Mouse (Mus musculus) embryo, embryonic 11.5 days (tissue): ENCODE data around the gene Efcab8.

Source experiments
- DNase-seq: peaks from one replicate; pipeline ENCODE4 v3.0.0-alpha.2; 2012; ENCODE audit warnings: low read depth, low spot score

Efcab8 gene

DNA sequence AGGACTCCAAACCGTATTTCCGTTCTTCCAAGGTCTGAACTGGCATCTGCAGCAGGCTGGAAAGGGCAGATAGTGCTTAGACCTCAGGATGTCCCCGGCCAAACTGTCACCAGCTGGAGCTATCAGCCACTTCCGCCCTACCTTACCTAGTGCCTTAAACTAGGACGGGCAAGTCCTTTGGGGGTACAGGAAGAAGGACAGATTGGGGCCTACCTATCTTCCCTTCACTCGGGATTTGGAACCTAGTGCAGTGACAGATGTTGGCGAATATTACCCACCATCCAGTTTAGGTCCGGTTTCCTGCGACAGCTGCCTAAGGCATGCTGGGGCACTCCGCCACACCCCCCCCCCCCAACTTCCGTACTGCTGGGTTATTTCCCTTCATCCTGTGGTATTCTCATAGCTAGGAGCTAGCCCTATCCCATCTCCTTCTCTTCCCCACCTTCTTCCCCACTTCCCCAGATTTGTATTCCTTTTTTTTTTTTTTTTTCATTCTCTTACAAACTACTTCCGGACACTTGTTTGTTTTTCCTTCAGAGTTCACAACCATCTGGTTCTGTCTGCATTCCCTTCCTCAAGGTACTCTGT lies at the start of gene Efcab8:
Gene Efcab8 (plus strand): TSS at position 538 of the 588 bp plus-strand sequence.
- no peak for DNase-seq

DNA sequence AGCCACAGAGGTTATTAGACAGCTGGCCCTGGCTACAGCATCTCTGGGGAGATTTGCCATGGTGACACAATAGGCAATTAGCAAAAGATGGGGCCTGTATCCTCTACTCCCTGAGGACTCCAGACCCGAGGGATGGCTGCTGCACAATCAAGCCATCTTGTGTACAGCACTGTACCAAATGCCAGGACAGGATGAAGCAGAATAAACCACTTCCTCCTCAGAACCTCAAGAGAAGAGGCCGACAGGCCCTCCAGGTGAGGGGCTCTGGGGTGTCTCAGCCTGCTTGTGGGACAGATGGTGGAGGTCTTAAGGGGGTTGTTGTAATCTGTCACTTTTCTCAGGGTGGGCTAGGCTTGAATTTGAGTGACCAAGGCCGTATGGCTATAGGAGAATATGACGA lies 45.7 kb upstream of the Efcab8 start:
- DNase-seq = no peak

DNA sequence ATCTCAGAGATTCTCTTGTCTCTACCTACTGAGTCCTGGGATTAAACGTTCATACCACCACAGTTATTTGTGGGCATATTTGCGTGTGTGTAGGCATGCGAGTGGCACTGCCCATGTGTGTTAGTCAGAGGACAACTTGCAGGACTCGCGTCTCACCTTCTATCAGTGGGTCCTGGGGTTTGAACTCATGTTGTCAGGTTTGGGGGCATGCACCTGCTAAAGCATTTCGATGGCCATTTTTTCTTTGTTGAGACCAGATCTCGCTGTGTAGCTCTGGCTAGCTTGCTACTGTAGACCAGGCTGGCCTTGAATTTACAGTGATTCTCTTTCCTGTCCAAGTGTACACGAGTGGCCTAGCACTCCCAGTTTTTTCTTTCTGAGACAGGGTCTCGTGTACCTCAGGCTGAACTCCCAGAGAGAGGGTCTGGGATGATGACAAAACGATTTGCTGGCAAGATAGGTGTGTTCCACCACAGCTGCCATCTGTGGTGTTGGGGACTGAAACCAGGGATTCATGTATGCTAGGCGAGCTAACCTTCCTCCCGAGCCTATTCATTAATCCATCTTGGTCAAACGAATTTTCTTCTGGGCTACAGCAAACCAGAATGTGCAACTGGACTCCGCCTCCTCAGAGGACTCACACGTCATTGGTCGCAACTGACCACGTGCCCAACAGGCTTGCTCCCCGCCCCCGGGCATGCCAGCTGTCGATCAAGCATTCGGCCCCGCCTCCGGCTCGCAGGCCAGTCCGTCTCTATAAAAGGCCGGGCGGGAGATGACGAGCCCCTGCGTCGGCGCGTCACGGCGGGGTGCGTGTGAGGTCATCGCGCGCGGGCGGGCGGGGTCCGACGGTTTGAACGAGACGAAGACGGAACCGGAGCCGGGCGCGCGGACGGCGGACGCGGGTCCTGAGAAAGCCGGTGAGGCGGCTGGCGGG lies 39.0 kb upstream of the Efcab8 start, which contains the start of gene Mapre1:
Gene Mapre1 (plus strand): TSS at position 775 of the 937 bp plus-strand sequence.
- peak; percentile 99 for DNase-seq

DNA sequence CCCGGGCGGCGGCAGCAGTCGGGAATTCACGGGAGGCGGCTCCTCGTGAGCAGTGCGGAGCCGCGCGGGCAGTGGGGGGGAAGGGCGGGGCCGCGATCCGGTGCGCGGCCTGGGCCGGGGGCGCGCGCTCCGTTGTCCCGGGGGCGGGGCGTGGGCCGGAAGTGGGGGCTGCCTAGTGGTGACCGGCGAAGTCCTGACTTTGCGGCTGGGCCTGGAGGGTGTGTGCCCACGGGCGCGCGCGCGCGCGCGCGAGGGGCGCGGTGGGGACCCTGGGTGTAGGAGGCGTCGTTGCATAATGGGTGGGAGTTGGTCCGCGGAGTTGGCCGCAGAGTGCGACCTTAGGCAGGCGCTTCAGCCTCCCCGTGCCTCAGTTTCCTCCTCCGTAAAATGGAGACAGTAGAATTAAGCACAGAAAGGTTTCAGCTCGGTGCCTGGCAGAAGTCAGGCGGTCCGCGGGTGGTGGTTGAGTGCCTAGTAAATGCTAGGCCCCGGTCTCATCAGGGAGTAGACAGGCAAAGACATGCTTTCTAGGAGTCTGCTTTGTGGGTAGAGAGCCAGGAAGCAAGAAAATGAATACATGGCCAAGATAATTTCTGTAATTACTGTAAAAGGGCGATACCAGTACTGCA lies 38.2 kb upstream of the Efcab8 start:
- peak; percentile 54 for DNase-seq

DNA sequence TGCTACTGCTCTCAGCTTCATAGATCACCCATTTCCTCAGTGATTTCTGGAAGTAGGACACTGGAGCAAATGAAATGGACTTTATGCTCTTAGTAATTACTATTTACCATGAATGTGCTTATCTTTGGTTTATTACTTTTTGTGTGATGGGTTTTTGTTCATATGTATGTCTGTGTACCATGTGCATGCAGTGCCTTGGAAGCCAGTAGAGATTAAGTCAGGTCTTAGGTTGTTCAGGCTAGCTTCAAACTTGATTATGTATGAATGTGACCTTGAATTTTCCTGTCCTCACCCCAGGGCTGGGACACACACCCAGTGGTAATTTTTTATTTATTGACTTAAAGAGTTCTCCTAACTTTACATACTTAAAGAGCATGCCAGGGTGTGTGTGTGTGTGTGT lies 31.7 kb upstream of the Efcab8 start:
- no peak for DNase-seq

DNA sequence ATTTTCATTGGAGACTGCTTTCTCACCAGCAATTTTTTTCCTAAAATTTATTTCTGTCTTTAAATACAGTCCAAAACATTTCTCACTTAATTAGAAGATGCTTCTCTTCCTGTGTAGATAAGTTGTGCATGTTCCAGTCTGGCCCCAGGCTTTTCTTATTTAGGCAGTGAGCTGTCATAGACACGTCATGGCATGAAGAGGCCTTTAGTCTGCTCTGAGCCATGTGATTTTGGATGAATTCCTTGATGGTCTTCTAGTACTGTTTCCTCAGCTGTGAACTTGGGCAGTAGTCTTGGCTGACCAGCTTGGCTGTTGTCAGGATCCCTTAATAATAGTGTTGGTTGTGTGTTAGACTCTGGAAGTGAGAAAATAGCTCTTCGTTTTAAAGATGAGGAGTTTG lies 29.4 kb upstream of the Efcab8 start:
- DNase-seq = no peak

DNA sequence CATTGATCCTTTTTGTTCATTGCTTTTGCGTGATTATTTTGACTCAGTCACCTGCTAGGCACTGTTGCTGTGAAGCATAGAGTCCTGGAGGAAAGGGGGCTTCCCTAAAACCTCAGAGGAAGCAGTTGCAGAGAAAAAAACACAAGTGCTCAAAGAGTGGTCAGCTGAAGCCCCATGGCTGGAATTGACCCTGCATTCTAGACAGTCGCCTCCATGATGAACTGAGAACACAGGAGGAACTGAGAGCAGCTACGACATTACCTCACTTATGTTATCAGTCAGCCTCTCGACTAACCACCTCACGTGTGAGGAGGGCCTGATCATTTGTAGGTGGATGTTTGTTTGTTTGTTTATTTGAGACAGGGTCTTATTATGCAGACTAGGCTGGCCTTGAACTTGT lies 17.6 kb upstream of the Efcab8 start:
- no peak for DNase-seq

DNA sequence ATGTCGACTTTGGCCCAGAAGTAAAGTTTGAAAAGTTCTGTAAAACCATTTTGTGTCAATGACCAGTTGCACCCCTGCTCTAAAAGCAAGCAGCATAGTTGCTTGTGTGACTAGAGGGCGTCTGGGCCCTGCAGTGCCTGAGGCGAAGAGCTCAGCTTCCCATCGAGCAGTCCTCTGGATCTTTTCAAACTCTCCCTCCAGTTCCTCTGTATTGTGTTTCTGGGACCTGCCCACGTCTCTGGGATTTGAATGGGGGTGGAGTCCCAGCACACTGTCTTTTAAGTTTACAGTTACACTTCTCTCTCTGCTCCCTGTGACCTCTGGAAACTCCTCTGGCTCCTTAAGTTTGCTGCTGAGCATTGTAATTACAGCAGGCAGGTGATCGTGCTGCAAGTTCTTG lies 12.2 kb upstream of the Efcab8 start:
- no peak for DNase-seq

DNA sequence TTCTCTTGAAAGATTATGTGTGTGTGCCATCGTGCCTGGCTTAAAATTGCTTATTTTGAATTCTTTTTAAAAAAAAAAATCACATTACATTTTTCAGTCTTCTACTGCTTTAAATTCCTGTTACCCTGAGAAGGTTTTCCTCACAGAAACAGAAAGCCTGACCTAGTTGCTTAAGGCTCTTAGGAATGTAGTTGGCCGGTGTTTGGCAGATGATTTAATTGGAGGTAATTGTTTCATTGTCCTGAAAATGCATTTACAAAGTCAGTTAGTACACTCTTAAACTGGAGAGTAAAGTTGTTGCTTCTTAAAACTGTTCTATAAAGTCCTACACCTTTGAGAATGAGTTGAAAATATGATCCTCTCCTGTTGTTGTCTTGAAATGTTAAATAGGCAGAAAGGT lies 10.8 kb upstream of the Efcab8 start:
- DNase-seq = no peak

DNA sequence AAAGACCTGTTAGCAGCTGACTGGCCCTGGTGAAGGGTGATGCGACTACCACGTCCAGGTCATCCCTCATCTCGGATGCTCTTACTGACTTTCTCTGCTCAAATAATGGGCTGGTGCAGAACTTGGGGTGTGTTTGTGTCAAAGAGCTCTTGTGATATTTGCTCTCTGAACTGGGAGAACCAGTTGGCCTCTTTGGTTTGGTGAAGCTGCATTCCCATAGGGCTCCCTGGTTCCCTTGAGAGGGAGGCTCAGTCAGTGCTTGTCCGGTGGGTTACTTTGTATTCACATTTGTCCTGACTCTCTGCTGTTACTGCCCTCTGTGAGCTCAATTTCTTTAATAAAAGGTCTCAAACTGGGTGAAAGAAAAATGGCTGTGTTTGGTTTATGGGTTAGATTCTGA lies 6.8 kb upstream of the Efcab8 start:
- no peak for DNase-seq

DNA sequence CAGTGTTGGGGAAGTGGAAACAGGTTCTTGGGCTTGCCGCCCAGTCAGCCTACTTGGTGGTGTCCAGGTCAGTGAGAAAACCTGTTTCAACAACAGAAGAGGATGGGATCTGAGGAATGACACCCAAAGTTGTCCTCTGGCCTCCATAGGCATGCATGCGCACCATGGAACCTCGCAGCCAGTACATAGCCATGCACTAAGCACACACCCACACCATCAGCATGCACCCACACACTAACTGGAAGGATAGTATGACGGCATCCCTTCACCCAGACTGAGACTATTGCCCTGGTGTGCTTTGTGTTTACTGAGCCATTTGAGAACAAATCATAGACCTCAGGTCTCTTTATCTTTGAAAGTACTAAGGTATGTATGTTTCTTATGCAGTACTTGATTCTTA lies 4.3 kb upstream of the Efcab8 start:
- DNase-seq = no peak

DNA sequence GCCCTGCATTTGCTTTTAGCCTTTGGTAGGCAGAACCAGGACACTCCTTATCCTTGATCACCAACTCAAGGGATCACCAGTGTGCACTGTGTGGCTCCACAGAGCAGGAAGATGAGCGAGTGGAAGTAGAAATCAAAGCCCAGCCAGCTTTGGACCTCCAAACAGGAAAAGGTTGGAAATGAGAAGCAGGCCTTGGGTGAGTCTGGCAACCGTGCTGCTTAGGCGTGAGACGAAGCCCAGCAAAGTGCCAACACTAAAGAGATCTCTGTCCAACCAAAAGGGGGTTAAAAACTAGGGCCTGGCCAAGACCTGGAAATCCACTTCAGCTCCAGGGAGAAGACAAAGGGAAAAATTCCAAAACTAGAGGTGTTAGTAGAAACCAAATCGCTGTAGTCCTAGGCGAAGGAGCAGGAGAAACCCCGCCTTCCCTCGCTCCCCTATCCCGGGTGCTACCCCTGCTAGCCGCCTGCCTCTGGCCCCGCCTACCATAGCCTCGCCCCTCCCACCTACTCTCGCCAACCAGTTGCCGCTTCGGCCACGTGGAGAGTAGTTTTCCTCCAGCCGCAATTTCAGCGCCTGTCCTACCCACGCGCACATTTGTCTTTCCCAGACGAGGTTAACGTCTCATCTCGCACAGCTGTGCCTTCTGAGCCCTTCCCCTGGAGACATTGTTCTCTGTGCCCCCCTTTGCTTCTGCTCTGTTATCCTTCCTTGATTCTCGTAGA lies 931 bp upstream of the Efcab8 start:
- DNase-seq = peak; percentile 54

DNA sequence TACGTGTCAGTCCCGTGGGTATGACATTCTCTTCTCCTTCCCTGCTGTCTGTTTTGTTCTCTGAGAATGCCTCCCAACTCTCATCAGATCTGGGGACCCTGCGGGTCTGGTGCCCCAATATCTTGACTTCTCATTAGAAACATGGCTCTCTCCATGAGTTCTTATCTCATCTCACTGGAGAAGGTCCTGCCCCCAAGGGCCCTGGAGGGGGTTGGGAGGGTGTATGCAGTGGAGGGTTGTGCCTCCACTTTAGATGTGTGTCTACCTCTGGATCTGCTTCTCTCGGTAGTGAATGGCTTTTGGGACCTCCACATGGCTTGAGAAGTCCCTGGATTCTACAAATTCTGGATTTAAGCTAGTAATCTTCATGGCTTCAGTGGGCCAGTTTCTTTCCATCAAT lies 1.4 kb downstream of the Efcab8 start:
- no peak for DNase-seq

DNA sequence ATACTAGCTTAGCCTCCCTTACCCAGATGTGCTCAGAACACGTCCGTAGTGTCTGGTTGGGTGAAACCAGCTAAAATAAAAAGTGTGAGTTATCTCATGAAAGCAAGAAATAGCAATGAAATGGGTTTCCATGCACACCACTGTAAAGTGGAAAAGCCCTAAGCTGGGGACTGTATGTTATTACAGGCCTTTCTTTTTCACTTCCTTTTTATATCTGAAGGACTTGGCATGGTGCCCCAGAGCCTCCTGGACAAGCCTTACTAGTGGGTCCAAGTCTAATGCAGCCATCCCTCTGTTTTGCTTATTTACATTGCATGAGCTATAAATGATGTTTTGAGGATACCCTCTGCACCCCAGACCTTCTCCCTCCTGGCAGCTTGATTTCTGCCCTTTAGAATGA lies 4.9 kb downstream of the Efcab8 start:
- DNase-seq = no peak

DNA sequence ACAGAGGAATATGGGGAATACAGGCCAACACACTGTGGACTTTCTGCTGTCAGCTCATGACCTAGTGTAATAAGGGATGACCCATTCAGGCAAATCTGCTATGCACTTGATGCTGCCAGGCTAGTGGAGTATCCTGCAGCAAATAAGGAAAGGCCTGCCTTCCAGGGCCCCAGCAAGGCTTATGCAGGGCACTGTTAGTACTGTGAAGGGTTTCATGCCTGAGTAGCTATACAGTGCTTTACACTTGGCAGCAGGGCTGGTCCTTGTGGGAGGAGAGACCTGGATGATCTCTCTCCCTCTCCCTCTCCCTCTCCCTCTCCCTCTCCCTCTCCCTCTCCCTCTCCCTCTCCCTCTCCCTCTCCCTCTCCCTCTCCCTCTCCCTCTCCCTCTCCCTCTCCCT lies 13.6 kb downstream of the Efcab8 start:
- DNase-seq = no peak

DNA sequence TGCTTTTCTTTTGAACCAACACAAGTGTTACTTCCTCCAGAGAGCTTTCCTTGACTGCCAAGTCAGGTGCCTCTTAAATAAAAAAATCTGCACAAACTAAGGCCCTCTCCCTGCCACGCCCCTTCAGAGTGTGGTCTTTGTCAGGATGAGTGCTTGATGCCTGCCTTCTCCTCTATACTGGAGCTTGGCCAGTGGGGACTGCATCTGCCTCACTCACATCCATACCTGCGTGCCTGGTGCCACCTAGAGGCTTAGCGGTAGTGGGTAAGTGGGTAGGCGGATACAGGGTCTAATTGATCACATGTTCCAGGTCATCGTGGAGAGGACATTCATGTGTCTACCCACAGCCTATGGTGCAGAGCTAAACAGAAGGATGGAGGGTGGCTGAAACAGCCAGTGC lies 15.4 kb downstream of the Efcab8 start:
- DNase-seq = no peak

DNA sequence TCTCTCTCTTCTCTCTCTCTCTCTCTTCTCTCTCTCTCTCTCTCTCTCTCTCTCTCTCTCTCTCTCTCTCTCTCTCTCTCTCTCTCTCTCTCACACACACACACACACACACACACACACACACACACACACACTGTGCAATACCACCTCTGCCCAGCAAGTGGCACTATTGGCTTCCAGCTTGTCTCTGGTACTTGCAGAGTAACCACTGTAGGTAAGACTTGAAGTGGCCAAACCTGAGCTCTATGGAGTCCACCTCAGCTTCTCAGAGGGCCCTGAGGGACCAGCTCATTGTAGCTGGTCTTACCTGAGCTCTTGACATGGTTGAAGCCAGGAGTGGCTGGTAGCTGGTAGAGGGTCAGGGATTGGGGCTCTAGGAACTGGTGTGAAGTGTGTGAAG lies 27.7 kb downstream of the Efcab8 start:
- peak; percentile 24 for DNase-seq

DNA sequence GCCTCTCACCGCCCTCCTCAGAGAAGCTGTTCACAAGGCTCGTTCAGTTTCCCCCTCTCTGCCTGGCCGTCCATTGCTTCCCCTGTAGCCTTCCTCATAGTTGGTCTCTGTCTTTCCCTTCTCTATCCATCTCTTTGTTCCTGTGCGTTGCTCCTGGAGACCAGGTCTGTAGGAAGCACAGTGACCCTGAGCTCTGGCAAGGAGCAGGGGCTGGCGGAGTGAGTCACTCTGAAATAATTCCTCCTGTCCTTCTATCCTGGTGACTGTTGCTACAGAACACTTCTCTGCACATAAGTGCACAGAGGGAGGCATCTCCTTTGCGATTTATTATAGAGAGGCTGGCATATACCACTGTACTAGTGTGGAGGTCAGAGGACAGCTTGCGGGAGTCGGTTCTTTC lies 28.4 kb downstream of the Efcab8 start:
- DNase-seq = no peak

DNA sequence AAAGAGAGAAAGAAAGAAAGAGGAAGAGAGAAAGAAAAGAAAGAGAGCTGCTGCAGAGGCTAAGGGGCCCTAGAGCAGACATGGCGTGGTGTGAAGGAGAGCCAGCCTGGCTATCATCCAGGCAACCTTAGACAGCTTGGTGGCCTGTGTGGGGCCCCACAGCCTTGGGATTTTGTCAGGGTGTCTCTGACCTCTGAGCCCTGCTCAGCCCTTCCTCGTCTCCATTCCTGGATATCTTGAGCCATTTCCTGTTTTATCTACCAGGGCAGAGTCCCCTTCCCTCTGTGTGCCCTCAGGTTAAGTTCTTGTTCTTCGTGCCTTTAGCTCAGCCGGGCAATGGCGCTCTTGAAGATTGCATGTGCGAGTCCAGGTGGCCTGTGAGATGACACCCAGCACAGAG lies 29.1 kb downstream of the Efcab8 start:
- DNase-seq = no peak

DNA sequence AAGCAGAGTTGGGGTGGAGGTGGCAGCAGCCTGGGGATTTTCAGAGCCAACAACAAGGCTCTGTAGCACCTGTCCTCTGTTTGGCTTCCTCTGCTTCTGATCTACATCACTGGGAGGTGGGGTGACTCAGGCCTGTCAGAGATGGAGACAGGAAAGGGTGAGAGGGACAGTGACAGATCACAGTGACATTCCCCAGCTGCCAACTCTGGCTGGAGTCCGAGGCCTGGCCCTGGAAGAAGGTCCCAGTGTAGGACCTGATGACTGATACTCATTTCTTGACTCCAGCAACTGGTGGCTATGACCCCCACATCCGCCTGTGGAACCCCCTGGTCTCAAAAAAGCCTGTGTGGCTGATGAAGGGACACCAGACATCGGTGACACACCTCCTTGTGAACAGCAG lies 30.2 kb downstream of the Efcab8 start:
- DNase-seq = no peak

DNA sequence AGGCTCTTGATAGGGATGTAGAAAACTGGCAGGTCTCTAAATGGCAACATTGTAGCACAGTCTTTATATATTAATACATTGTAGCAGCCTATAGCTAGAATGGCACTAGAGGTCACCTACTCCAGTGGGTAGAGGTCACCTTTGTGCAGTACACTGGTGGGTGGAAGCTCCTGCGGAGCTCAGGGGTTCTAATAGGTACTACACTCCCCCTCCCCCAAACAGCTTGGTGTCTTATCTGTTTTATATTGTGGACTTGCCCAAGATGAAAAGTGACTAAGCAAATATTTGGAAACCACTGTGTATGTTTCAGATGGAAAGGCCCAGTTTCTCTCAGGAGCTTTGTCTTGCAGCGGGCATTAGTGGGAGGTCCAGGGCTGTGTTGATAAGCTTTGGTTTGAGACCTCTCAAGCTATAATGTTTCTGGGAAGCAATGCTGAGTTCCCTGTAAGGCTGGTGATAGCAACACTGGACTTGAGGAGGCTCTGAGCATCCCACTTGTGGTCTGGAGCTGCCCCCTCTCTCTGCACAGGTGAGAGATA lies 42.3 kb downstream of the Efcab8 start:
- no peak for DNase-seq

DNA sequence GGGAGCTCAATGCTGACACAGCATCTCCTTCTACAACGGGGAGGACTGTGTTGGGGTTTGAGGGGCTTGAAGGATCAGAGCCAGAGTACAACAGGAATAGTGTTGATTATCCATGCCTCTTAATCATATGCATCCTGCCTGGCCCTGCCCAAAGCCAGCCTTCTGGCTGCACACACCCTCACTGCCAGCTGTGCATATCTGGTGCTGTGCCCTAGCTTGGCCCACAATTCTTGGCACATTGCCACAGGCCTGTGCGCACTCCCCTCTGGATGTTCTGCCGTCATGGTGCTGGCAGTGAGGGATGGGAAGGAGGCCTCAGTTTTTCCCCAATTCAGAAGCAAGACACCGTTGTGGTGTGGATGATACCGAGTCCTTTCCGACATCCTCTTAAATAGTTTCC lies 44.9 kb downstream of the Efcab8 start:
- no peak for DNase-seq
